Mouse (Mus musculus): ENCODE data around the gene Thada.

DNA sequence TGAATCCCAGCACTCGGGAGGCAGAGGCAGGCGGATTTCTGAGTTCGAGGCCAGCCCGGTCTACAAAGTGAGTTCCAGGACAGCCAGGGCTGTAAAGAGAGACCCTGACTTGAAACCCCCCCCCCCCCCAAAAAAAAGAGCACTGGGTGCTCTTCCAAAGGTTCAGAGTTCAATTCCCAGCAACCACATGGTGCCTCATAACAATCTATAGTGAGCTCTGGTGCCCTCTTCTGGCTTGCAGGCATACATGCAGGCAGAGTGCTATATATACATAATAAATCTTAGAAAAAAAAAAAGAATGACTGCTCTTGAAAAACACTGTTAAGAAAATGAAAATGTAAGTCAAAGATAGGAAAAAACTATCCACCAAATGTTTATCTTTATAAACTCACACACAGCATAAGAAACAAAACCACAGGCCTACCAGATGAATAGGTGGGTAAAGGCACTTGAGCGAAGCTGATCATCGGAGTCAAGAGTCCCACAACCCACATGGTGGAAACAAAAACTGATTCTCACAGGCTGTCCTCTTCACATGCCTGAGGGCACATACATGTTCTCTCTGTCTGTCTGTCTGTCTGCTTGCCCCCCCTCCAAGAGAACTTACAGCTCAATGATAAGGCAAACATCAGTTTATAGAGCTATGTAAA, 224.6 kb downstream of the Thada start:
- TF ChIP-seq CTCF (IDR thresholded peaks at IDR 0.05; ENCODE audit: control insufficient read depth, insufficient read depth, low read length): no peak
- TF ChIP-seq POLR2A (IDR thresholded peaks at IDR 0.05; ENCODE audit: borderline replicate concordance, control insufficient read depth, low read depth, low read length): no peak

Measured in bone marrow, adult 2 months (tissue).